Mouse (Mus musculus): Measurements from ENCODE around the gene Hecw1.
"Not testable (repeated sequence)": the region's sequence is repeated elsewhere in the genome, so short reads cannot be mapped to it uniquely, and the experiment has no call there.

Hecw1 gene

GRCm38 (mm10) chr13:14327252-14327651, 195.8 kb downstream of the Hecw1 start:
- no peak for DNase-seq

- no peak for DNase-seq
These were observed 216.4 kb downstream of the Hecw1 start for GRCm38 (mm10) chr13:14306617-14307016.

- no peak for DNase-seq
These were observed 218.9 kb downstream of the Hecw1 start for GRCm38 (mm10) chr13:14304103-14304502.

- DNase-seq = no peak
These were observed 220.1 kb downstream of the Hecw1 start for GRCm38 (mm10) chr13:14302921-14303320.

GRCm38 (mm10) chr13:14290016-14290415, 233.0 kb downstream of the Hecw1 start:
- DNase-seq = no peak

- DNase-seq = no peak
These were observed 251.6 kb downstream of the Hecw1 start for GRCm38 (mm10) chr13:14271476-14271875.

- DNase-seq = not testable (repeated sequence)
These were observed 262.1 kb downstream of the Hecw1 start for GRCm38 (mm10) chr13:14260939-14261338.

- DNase-seq = no peak
These were observed 277.1 kb downstream of the Hecw1 start for GRCm38 (mm10) chr13:14245946-14246345.

- no peak for DNase-seq
These were observed 343.4 kb downstream of the Hecw1 start for GRCm38 (mm10) chr13:14179669-14180068.

- DNase-seq = no peak
These were observed 345.0 kb downstream of the Hecw1 start for GRCm38 (mm10) chr13:14177989-14178388.

Data from cerebellum, adult 11 months (tissue).